Mouse (Mus musculus): ENCODE results near the gene Ccdc12. TPM values are rescaled to one million over a fixed set of nuclear protein-coding genes. Genes with fewer than 3 reads are reported as not detected.

The Ccdc12 gene
- 74.1 TPM for polyA plus RNA-seq (2015; fragmentation: Illumina TruSeq; extraction: RNeasy Lipid Tissue Mini Kit (QIAGEN cat#74804); ENCODE audit: insufficient read depth, low replicate concordance)

GRCm38 (mm10) chr9:110656249-110657221 is at the start of gene Ccdc12:
TSS of gene Ccdc12 (plus strand) at chr9:110656503.

DNA sequence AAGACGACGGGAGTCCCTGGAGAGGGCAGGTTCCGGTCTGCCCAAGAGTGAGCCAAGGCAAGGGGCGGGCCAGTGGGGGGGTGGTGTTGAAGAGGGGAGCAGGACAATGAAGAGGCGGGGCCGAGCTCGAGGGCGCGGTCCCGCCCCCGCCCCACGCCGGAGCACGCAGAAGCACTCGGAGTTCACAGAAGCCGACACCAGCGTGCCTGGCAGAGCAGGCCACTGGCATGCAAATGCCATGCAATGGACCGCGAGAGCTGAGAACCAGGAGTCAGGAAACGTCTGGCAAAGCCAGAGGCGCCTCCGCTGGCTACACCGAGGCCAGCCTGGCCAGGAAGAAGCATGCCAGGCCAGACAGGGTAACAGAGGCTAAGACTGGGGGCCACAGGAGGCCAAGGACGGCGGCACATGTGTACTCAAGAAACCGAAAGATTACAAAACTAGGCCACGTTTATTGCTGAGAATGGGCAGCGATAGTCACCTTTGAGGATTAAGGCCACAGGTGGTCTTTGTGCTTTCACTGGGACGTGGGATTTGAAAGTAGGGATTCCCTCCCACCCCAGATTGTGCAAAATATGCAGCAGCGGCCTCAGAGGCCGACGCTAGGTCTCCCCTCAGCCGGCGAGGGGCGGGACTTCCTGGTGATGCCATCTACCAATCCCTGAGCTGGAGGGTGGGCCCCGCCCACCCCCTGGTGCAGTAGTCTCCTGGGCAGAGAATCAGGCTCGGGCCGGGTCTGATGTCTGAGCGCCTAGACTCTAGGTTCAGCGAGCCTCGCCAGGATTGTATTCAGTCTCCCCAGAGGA is 31.7 kb upstream of the Ccdc12 start, which contains the start of gene Nradd:
Nradd (minus strand) TSS at position 92 of the 806 bp plus-strand sequence.

DNA sequence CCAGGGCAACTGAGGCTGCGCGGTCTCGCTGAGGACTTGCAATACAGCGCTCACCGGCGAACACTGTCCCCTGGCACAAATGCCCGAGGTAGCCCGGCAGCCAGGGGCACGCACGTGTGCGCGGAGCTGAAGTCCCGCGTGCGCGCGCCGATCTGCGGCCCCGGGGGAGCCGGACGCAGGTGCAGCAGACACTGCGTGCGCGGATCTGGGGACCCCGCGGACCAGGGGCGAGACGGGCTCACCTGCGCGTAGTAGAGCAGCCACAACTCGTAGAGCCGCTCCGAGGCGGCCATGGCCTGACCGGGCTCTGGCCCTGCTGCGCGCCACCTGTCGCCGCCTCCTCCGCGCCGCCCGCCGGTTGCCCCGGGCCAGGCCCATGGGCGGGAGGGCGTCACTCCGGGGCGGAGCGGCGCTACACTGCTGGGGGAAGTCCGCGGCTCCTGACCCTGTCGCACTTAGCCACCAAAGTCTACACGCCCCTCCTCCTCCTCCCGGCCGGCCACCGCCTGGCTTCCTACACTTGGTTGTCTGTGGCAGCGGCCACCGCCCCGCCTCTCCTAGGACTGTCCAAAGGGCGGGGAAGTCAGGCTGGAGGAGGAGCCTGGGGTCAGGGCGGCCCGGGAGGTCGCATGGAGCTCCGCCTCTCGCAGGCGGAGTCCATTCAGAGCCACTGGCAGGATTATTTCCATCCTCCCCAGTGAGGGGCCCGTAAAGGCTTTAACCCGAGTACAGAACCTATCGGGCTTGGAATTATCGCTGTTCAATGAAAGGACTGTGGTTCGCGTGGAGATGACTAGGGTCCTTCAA is 2.4 kb upstream of the Ccdc12 start, which contains the start of gene Nbeal2:
Nbeal2 (minus strand) TSS at position 507 of the 807 bp plus-strand sequence.

DNA sequence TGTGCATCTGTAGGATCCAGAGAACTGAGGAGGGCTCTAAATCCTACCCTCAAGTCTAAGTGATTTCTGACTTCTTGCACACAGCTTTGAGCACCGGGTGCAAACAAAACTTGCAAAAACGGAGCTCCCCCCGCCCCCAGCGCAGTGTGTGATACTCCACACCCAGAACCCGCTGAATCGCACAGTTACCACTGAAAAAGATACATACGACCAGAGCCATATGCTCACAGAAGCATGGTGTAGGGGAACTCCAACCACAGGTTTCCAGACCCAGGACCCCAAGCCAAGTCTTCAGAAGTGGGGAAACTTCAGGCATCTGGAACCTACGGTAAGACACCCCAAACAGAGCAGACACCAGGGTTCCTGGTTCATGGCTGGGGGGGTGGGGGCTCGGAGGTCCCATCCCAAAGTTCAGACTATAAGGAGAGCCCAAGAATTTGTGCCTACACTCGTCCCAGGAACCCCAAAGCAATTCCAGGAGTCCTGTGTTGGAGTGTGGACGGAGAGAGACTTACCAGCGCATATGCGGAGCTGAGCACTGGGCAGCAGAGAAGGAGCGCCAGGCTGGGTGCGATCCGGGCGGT is 85.5 kb downstream of the Ccdc12 start, which contains the start of gene Myl3:
Myl3 (plus strand) TSS at position 151 of the 584 bp plus-strand sequence.

GRCm38 (mm10) chr9:110746961-110747360 is 90.7 kb downstream of the Ccdc12 start, which contains the start of gene Pth1r:
TSS of gene Pth1r (minus strand) at chr9:110747145.

Other genes with a start within 250 kb of the Ccdc12 start
- 8.9 TPM for gene Ptpn23, start 248.3 kb upstream of the Ccdc12 start, polyA plus RNA-seq (2015; fragmentation: Illumina TruSeq; extraction: RNeasy Lipid Tissue Mini Kit (QIAGEN cat#74804); ENCODE audit: insufficient read depth, low replicate concordance)
- gene Ngp, start 236.8 kb upstream of the Ccdc12 start, polyA plus RNA-seq (2015; fragmentation: Illumina TruSeq; extraction: RNeasy Lipid Tissue Mini Kit (QIAGEN cat#74804); ENCODE audit: insufficient read depth, low replicate concordance), result 24.6 TPM
- gene Klhl18, start 179.8 kb upstream of the Ccdc12 start, polyA plus RNA-seq (2015; fragmentation: Illumina TruSeq; extraction: RNeasy Lipid Tissue Mini Kit (QIAGEN cat#74804); ENCODE audit: insufficient read depth, low replicate concordance), result 27.5 TPM
- 6.3 TPM for gene Kif9, start 179.5 kb upstream of the Ccdc12 start, polyA plus RNA-seq (2015; fragmentation: Illumina TruSeq; extraction: RNeasy Lipid Tissue Mini Kit (QIAGEN cat#74804); ENCODE audit: insufficient read depth, low replicate concordance)
- 153 TPM for gene Setd2, start 123.9 kb upstream of the Ccdc12 start, polyA plus RNA-seq (2015; fragmentation: Illumina TruSeq; extraction: RNeasy Lipid Tissue Mini Kit (QIAGEN cat#74804); ENCODE audit: insufficient read depth, low replicate concordance)
- gene Nradd, start 32.1 kb upstream of the Ccdc12 start, polyA plus RNA-seq (2015; fragmentation: Illumina TruSeq; extraction: RNeasy Lipid Tissue Mini Kit (QIAGEN cat#74804); ENCODE audit: insufficient read depth, low replicate concordance), result 6.0 TPM
- 16.4 TPM for gene Nbeal2, start 2.3 kb upstream of the Ccdc12 start, polyA plus RNA-seq (2015; fragmentation: Illumina TruSeq; extraction: RNeasy Lipid Tissue Mini Kit (QIAGEN cat#74804); ENCODE audit: insufficient read depth, low replicate concordance)
- not detected for gene Myl3, start 85.4 kb downstream of the Ccdc12 start, polyA plus RNA-seq (2015; fragmentation: Illumina TruSeq; extraction: RNeasy Lipid Tissue Mini Kit (QIAGEN cat#74804); ENCODE audit: insufficient read depth, low replicate concordance)
- 1.9 TPM for gene Pth1r, start 90.6 kb downstream of the Ccdc12 start, polyA plus RNA-seq (2015; fragmentation: Illumina TruSeq; extraction: RNeasy Lipid Tissue Mini Kit (QIAGEN cat#74804); ENCODE audit: insufficient read depth, low replicate concordance)
- gene Prss42, start 141.7 kb downstream of the Ccdc12 start, polyA plus RNA-seq (2015; fragmentation: Illumina TruSeq; extraction: RNeasy Lipid Tissue Mini Kit (QIAGEN cat#74804); ENCODE audit: insufficient read depth, low replicate concordance), result not detected
- not detected for gene Prss44, start 157.5 kb downstream of the Ccdc12 start, polyA plus RNA-seq (2015; fragmentation: Illumina TruSeq; extraction: RNeasy Lipid Tissue Mini Kit (QIAGEN cat#74804); ENCODE audit: insufficient read depth, low replicate concordance)
- not detected for gene Prss43, start 170.2 kb downstream of the Ccdc12 start, polyA plus RNA-seq (2015; fragmentation: Illumina TruSeq; extraction: RNeasy Lipid Tissue Mini Kit (QIAGEN cat#74804); ENCODE audit: insufficient read depth, low replicate concordance)
- gene Prss45, start 178.1 kb downstream of the Ccdc12 start, polyA plus RNA-seq (2015; fragmentation: Illumina TruSeq; extraction: RNeasy Lipid Tissue Mini Kit (QIAGEN cat#74804); ENCODE audit: insufficient read depth, low replicate concordance), result not detected
- gene Prss46, start 188.0 kb downstream of the Ccdc12 start, polyA plus RNA-seq (2015; fragmentation: Illumina TruSeq; extraction: RNeasy Lipid Tissue Mini Kit (QIAGEN cat#74804); ENCODE audit: insufficient read depth, low replicate concordance), result not detected
- not detected for gene Prss50, start 201.5 kb downstream of the Ccdc12 start, polyA plus RNA-seq (2015; fragmentation: Illumina TruSeq; extraction: RNeasy Lipid Tissue Mini Kit (QIAGEN cat#74804); ENCODE audit: insufficient read depth, low replicate concordance)
- gene Als2cl, start 223.4 kb downstream of the Ccdc12 start, polyA plus RNA-seq (2015; fragmentation: Illumina TruSeq; extraction: RNeasy Lipid Tissue Mini Kit (QIAGEN cat#74804); ENCODE audit: insufficient read depth, low replicate concordance), result 31.4 TPM
- 7.9 TPM for gene Tmie, start 223.6 kb downstream of the Ccdc12 start, polyA plus RNA-seq (2015; fragmentation: Illumina TruSeq; extraction: RNeasy Lipid Tissue Mini Kit (QIAGEN cat#74804); ENCODE audit: insufficient read depth, low replicate concordance)